Mouse (Mus musculus): ENCODE measurements around the gene Ntsr2. TPM values are rescaled to one million over a fixed set of nuclear protein-coding genes. Genes with fewer than 3 reads are reported as not detected.

Gene Ntsr2
- 5.8 and 8.4 TPM in 2 replicates for polyA plus RNA-seq (2015; fragmentation: Nextera tagmentation; extraction: Ambion mirVana)

DNA sequence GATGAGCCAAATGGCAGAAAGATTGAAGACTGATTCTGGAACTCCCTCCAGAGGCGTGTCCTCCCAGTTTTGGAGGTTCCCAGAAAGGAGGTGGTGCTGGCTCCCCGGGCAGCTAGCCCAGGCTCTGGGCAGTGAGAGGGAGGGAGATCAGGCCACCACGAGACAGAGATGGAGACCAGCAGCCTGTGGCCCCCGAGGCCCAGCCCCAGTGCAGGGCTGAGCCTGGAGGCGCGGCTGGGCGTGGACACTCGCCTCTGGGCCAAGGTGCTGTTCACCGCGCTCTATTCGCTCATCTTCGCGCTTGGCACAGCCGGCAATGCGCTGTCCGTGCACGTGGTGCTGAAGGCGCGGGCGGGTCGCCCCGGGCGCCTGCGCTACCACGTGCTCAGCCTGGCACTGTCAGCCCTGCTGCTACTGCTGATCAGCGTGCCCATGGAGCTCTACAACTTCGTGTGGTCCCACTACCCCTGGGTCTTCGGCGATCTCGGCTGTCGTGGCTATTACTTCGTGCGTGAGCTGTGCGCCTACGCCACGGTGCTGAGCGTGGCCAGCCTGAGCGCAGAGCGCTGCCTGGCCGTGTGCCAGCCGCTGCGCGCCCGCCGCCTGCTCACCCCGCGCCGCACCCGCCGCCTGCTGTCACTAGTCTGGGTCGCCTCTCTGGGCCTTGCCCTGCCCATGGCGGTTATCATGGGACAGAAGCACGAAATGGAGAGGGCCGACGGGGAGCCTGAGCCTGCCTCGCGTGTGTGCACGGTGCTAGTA, at the start of gene Ntsr2:
Gene Ntsr2 (plus strand): TSS at position 51 of the 762 bp plus-strand sequence.
- peak within 1 kb of the TSS; percentile 46 for H3K4me3 ChIP-seq (ENCODE audit: low read length)
- no peaks in the 10 kb centered on the region for H3K9me3 ChIP-seq (ENCODE audit: control insufficient read depth, low read length)
- peaks cover 8% of the 10 kb centered on the region for H3K4me1 ChIP-seq (ENCODE audit: control insufficient read depth, insufficient read depth, low read depth, low read length)
- H3K27ac ChIP-seq (ENCODE audit: low read depth, low read length), result no peak within 1 kb of the TSS
- peak; percentile 92 for ATAC-seq
- H3K36me3 ChIP-seq (ENCODE audit: control insufficient read depth, insufficient read depth, low read length), result no peaks in the 10 kb centered on the region
- H3K4me2 ChIP-seq (ENCODE audit: low read length), result peak within 1 kb of the TSS; percentile 89
- 3% methylated on average over 58 of the region's 58 CpGs for WGBS
- peak within 1 kb of the TSS; percentile 60 for H3K9ac ChIP-seq (ENCODE audit: low read depth, low read length)
- peaks cover 18% of the 10 kb centered on the region for H3K27me3 ChIP-seq (replicated peaks; ENCODE audit: control insufficient read depth, insufficient read depth, low read length)

DNA sequence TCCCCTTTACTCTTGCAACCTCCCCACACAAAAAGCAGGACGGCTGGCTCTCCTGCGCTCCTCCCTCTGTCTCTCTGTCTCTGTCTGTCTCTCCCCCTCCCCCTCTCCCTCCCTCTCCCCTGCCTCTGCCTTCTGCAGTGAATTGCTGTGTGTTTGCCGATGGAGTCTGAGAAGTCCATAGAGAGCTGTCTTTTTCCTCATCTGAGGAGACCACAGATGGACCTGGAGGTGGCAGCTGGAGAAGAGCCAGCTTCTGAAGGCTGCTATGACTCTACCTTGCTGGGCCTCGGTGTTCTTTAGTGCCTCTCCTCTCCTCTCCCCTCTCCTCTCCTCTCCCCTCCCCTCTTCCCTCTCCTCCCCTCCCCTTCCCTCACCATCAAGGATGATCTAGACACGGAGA, 47.6 kb upstream of the Ntsr2 start:
- Histone ChIP-seq H3K9me3 (ENCODE audit: control insufficient read depth, low read length) (no peaks in the 10 kb centered on the region), H3K4me1 (ENCODE audit: control insufficient read depth, insufficient read depth, low read depth, low read length) (no peaks in the 10 kb centered on the region), H3K27ac (ENCODE audit: low read depth, low read length) (no peak overlapping the region), H3K27me3 (replicated peaks; ENCODE audit: control insufficient read depth, insufficient read depth, low read length) (no peaks in the 10 kb centered on the region), H3K9ac (ENCODE audit: low read depth, low read length) (no peak overlapping the region), H3K36me3 (ENCODE audit: control insufficient read depth, insufficient read depth, low read length) (no peaks in the 10 kb centered on the region), H3K4me2 (ENCODE audit: low read length) (no peak overlapping the region), H3K4me3 (ENCODE audit: low read length) (no peak overlapping the region)
- 57% methylated on average over 5 of the region's 5 CpGs for WGBS
- ATAC-seq, result no peak

DNA sequence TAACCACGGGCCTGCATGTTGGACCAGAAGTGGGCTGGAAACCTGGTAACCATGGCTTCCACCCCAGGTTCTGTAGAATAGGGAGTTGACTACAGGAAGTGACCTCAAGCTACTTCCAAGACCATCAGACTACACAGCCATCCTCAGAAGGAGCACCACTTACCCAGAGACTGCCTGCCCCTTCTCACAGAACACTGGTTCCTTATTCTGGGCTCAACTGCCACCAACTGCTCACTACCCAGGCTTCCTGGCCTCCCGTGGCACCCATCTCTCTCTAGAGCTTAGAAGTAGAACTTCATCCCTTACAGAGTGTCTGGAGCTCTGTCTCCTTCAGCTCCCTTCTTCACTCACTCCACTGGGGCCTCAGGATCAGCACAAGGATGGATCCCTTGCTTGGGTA, 42.2 kb upstream of the Ntsr2 start, which contains the start of gene Lpin1:
Gene Lpin1 (minus strand): TSS at position 31 of the 400 bp plus-strand sequence.
- Histone ChIP-seq H3K27me3 (replicated peaks; ENCODE audit: control insufficient read depth, insufficient read depth, low read length) (no peaks in the 10 kb centered on the region), H3K4me2 (ENCODE audit: low read length) (no peak within 1 kb of the TSS), H3K9me3 (ENCODE audit: control insufficient read depth, low read length) (no peaks in the 10 kb centered on the region), H3K4me1 (ENCODE audit: control insufficient read depth, insufficient read depth, low read depth, low read length) (no peaks in the 10 kb centered on the region), H3K4me3 (ENCODE audit: low read length) (no peak within 1 kb of the TSS), H3K9ac (ENCODE audit: low read depth, low read length) (no peak within 1 kb of the TSS), H3K36me3 (ENCODE audit: control insufficient read depth, insufficient read depth, low read length) (no peaks in the 10 kb centered on the region), H3K27ac (ENCODE audit: low read depth, low read length) (no peak within 1 kb of the TSS)
- WGBS, result 90% methylated on average over 2 of the region's 2 CpGs
- no peak for ATAC-seq

DNA sequence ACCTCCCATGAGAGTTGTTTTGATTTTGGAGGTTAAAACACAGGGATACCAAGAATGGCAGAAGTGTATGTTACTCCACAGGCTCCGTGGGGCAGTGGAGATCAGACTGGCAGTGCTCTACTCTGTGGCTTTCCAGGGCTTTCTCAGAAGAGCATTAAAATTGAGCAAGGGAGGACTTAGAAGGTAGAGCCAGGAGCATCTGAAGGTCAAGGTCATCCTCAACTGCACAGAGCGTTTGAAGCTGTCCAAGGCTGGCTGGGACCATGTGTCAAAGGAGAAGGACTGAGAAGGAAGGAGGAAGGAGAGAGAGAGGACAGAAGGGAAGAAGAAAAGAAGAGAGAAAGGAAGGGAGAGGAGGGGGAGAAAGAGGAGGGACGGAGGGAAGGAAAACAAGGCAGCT, 38.6 kb upstream of the Ntsr2 start:
- no peak for ATAC-seq
- no peaks in the 10 kb centered on the region for H3K36me3 ChIP-seq (ENCODE audit: control insufficient read depth, insufficient read depth, low read length)
- H3K27me3 ChIP-seq (replicated peaks; ENCODE audit: control insufficient read depth, insufficient read depth, low read length), result no peaks in the 10 kb centered on the region
- H3K9ac ChIP-seq (ENCODE audit: low read depth, low read length), result no peak overlapping the region
- no peaks in the 10 kb centered on the region for H3K9me3 ChIP-seq (ENCODE audit: control insufficient read depth, low read length)
- no peak overlapping the region for H3K4me2 ChIP-seq (ENCODE audit: low read length)
- peaks cover 7% of the 10 kb centered on the region for H3K4me1 ChIP-seq (ENCODE audit: control insufficient read depth, insufficient read depth, low read depth, low read length)
- no peak overlapping the region for H3K4me3 ChIP-seq (ENCODE audit: low read length)
- WGBS, result 77% methylated on average over 3 of the region's 3 CpGs
- H3K27ac ChIP-seq (ENCODE audit: low read depth, low read length), result no peak overlapping the region

DNA sequence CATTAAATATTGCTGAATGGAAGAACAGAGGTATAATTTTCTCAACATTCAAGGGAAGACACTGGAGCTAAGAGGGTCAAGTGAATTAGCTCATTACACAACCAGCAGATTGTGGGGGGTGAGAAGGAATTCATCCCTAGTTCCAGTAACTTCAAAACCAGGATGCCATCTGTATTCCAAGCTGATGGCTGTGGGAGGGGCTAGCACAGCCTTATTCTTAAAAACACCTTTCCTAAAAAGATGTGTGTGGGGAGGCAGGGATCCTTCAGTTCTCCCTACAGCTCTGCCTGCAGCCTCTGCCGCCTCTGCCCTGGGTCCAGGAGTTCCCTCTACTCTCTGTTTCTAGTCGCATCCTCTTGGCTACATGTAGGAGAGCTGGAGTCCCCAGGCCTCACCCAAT, 37.4 kb upstream of the Ntsr2 start:
- ATAC-seq, result no peak
- H3K4me3 ChIP-seq (ENCODE audit: low read length), result no peak overlapping the region
- 84% methylated on average over 2 of the region's 2 CpGs for WGBS

DNA sequence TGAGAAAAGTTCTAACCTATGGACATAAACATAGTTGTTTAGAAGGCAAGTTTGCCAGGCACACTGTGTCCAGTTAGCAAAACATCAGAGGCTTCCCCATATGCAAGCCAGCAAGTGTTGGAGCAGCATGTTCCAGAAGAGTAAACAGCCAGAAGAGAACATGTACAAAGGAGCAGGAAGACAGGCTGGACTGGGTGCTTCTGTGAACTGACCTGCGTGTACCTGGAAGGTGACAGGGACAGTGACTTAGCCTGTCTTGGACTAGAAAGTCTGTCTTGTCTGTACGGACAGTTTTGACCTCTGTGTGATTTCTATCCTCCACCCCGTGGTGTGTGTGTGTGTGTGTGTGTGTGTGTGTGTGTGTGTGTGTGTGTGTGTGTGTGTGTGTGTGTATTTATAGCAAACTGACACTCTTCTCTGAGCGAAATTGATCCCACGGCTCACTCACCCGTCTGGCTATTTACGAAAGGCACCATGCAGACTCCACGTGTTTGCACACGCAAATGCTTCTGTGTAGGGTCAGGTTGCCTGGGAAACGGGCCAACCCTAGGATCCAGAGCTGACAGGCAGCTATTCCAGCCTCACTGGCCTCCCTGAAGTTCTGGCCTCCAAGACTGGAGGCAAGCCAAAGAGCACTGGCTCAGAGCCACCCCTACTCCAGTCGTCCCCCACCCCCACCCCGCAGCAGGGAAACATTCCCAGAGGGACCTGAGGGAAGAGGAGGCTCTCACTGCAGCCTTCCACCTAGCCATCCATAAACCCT, 34.5 kb upstream of the Ntsr2 start:
- no peak overlapping the region for H3K4me3 ChIP-seq (ENCODE audit: low read length)
- no peak overlapping the region for H3K9ac ChIP-seq (ENCODE audit: low read depth, low read length)
- H3K36me3 ChIP-seq (ENCODE audit: control insufficient read depth, insufficient read depth, low read length), result no peaks in the 10 kb centered on the region
- H3K27me3 ChIP-seq (replicated peaks; ENCODE audit: control insufficient read depth, insufficient read depth, low read length), result no peaks in the 10 kb centered on the region
- H3K9me3 ChIP-seq (ENCODE audit: control insufficient read depth, low read length), result no peaks in the 10 kb centered on the region
- H3K27ac ChIP-seq (ENCODE audit: low read depth, low read length), result peak overlapping the region; percentile 9; the same call in 1 of the 2 replicates
- peaks cover 7% of the 10 kb centered on the region for H3K4me1 ChIP-seq (ENCODE audit: control insufficient read depth, insufficient read depth, low read depth, low read length)
- ATAC-seq, result peak; percentile 90
- 12% methylated on average over 12 of the region's 12 CpGs for WGBS
- no peak overlapping the region for H3K4me2 ChIP-seq (ENCODE audit: low read length)

More for the DNA sequence above, 37.4 kb upstream of the Ntsr2 start:
- no peaks in the 10 kb centered on the region for H3K36me3 ChIP-seq (ENCODE audit: control insufficient read depth, insufficient read depth, low read length)
- H3K4me2 ChIP-seq (ENCODE audit: low read length), result no peak overlapping the region
- peaks cover 7% of the 10 kb centered on the region for H3K4me1 ChIP-seq (ENCODE audit: control insufficient read depth, insufficient read depth, low read depth, low read length)
- H3K9me3 ChIP-seq (ENCODE audit: control insufficient read depth, low read length), result no peaks in the 10 kb centered on the region
- no peak overlapping the region for H3K9ac ChIP-seq (ENCODE audit: low read depth, low read length)
- no peaks in the 10 kb centered on the region for H3K27me3 ChIP-seq (replicated peaks; ENCODE audit: control insufficient read depth, insufficient read depth, low read length)
- no peak overlapping the region for H3K27ac ChIP-seq (ENCODE audit: low read depth, low read length)

DNA sequence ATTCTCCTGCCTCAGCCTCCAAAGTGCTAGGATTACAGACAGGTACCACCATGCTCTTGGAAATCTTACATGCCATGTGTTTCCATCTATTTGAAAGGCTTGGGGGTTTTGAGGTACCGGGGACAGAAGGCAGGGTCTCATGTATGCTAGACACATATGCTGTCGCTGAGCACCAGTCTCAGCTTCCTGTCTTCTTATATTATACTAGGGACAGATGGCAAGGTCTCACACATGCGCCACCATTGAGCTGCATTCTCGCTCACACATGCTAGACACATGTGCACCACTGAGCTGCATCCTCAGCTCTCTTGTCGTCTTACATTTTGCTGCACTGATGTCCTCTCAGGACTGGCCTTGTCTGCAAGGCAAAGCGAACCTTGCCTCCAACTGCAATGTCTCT, 33.7 kb upstream of the Ntsr2 start:
- no peak overlapping the region for H3K9ac ChIP-seq (ENCODE audit: low read depth, low read length)
- peak; percentile 53 for ATAC-seq
- no peak overlapping the region for H3K4me3 ChIP-seq (ENCODE audit: low read length)
- WGBS, result 59% methylated on average over 6 of the region's 6 CpGs
- no peak overlapping the region for H3K4me2 ChIP-seq (ENCODE audit: low read length)
- H3K9me3 ChIP-seq (ENCODE audit: control insufficient read depth, low read length), result no peaks in the 10 kb centered on the region
- H3K27me3 ChIP-seq (replicated peaks; ENCODE audit: control insufficient read depth, insufficient read depth, low read length), result no peaks in the 10 kb centered on the region
- H3K27ac ChIP-seq (ENCODE audit: low read depth, low read length), result no peak overlapping the region
- peaks cover 7% of the 10 kb centered on the region for H3K4me1 ChIP-seq (ENCODE audit: control insufficient read depth, insufficient read depth, low read depth, low read length)
- H3K36me3 ChIP-seq (ENCODE audit: control insufficient read depth, insufficient read depth, low read length), result no peaks in the 10 kb centered on the region

DNA sequence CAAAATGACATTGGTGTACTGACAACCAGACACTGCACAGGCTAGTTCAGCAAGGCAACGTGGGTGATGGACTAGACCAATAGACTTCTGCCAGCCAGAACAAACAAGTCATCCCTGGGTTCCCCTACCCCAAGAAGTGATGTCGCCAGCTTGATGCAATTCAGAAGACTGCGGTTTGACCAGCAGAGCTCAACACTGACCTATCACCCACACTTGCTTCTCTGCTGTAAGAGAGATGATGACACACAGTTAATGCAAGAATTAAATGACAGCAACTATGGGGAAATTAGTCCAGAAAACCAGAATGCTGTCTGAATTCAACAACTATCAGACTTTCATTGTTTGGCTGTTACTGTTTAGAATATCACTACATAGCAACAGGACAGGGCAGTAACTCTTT, 33.0 kb upstream of the Ntsr2 start:
- H3K9ac ChIP-seq (ENCODE audit: low read depth, low read length), result no peak overlapping the region
- H3K36me3 ChIP-seq (ENCODE audit: control insufficient read depth, insufficient read depth, low read length), result no peaks in the 10 kb centered on the region
- H3K27ac ChIP-seq (ENCODE audit: low read depth, low read length), result no peak overlapping the region
- no peak for ATAC-seq
- H3K4me1 ChIP-seq (ENCODE audit: control insufficient read depth, insufficient read depth, low read depth, low read length), result peaks cover 7% of the 10 kb centered on the region
- no peak overlapping the region for H3K4me2 ChIP-seq (ENCODE audit: low read length)
- no peaks in the 10 kb centered on the region for H3K27me3 ChIP-seq (replicated peaks; ENCODE audit: control insufficient read depth, insufficient read depth, low read length)
- WGBS, result 84% methylated on average over 3 of the region's 3 CpGs
- H3K4me3 ChIP-seq (ENCODE audit: low read length), result no peak overlapping the region
- H3K9me3 ChIP-seq (ENCODE audit: control insufficient read depth, low read length), result no peaks in the 10 kb centered on the region

DNA sequence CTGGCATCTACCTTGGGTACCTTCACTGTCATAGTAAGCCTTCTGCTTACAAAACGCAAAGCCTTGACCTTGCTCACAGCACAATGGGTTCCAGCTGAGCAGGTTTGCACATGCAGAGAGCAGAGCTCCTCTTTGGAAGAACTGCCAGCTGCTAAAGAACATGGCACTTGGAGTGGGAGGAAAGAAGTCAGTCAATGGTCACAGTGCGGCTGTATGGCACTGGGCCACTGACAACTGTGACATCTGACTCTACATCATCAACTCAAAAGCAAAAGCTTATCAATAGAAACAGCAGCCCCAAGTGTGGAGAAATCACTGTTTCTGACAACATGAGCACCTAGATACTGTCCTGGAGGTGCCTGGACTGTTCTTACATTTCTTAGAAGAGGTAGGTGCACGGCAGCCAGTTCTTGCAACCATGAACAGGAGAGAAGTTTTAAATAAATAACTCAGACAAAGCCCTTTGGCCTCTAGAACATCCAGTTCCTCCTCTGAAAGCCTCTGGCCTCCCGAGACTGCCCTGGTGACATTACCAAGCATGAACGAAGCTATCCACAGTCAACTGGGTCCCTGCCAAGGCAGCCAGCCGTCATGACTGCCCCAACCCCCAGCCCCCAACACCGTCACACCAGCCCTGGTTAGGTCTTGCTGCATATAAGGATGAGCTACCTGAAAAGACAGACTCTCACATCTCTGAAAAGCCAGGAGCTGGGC, 22.9 kb upstream of the Ntsr2 start:
- no peak for ATAC-seq
- H3K27me3 ChIP-seq (replicated peaks; ENCODE audit: control insufficient read depth, insufficient read depth, low read length), result no peaks in the 10 kb centered on the region
- 57% methylated on average over 7 of the region's 7 CpGs for WGBS
- H3K27ac ChIP-seq (ENCODE audit: low read depth, low read length), result no peak overlapping the region
- H3K9ac ChIP-seq (ENCODE audit: low read depth, low read length), result no peak overlapping the region
- no peaks in the 10 kb centered on the region for H3K9me3 ChIP-seq (ENCODE audit: control insufficient read depth, low read length)
- H3K4me1 ChIP-seq (ENCODE audit: control insufficient read depth, insufficient read depth, low read depth, low read length), result no peaks in the 10 kb centered on the region
- H3K4me2 ChIP-seq (ENCODE audit: low read length), result no peak overlapping the region
- no peaks in the 10 kb centered on the region for H3K36me3 ChIP-seq (ENCODE audit: control insufficient read depth, insufficient read depth, low read length)
- no peak overlapping the region for H3K4me3 ChIP-seq (ENCODE audit: low read length)
